Mouse (Mus musculus) ES-E14 (cell line): Measurements from ENCODE around the gene Klc3. TPM values are rescaled to one million over a fixed set of nuclear protein-coding genes. Genes with fewer than 3 reads are reported as not detected.

Experiments
- DNase-seq: peaks from one replicate; pipeline ENCODE4 v3.0.0-alpha.2; 2013; ENCODE audit warnings: low read depth, low spot score
- H3K27ac ChIP-seq: 2 replicates; pipeline ENCODE4 v1.5.1; 2012; ENCODE audit warnings: low read depth, mild to moderate bottlenecking, low read length, moderate library complexity, mixed read lengths; ENCODE audit not compliant: poor library complexity, insufficient read depth, severe bottlenecking
- H3K36me3 ChIP-seq: 2 replicates; pipeline ENCODE4 v1.6.1; 2012; ENCODE audit warnings: mild to moderate bottlenecking, low read length, moderate library complexity, mixed read lengths; ENCODE audit not compliant: control insufficient read depth, poor library complexity, insufficient read depth, severe bottlenecking
- H3K4me1 ChIP-seq, 2 experiments: fragments of 150-350 bp in 1 of 2; sonication (generic) in 1 of 2; 2 replicates each; pipeline ENCODE4 v1.6.1; 2012; ENCODE audit warnings: low read length in 2 of 2, mild to moderate bottlenecking in 1 of 2, mixed read lengths in 1 of 2; ENCODE audit not compliant: control insufficient read depth in 2 of 2, insufficient read depth in 2 of 2, poor library complexity in 1 of 2
- H3K4me3 ChIP-seq, 2 experiments: fragments of 150-350 bp in 1 of 2; sonication (generic) in 1 of 2; 2 replicates each; pipeline ENCODE4 v1.5.1; 2012; ENCODE audit warnings: low read length in 2 of 2, low read depth in 1 of 2, mild to moderate bottlenecking in 1 of 2, mixed read lengths in 1 of 2; ENCODE audit not compliant: insufficient read depth in 1 of 2, poor library complexity in 1 of 2, severe bottlenecking in 1 of 2
- H3K9ac ChIP-seq: 2 replicates; pipeline ENCODE4 v1.6.1; 2012; ENCODE audit warnings: low read depth, mild to moderate bottlenecking, low read length, mixed read lengths; ENCODE audit not compliant: poor library complexity, insufficient read depth, severe bottlenecking
- H3K9me3 ChIP-seq: fragments of 150-350 bp; sonication (generic); 2 replicates; pipeline ENCODE4 v1.6.1; 2012; ENCODE audit warnings: low read depth, mild to moderate bottlenecking, low read length; ENCODE audit not compliant: control insufficient read depth, insufficient read depth
- CHD2 ChIP-seq: IDR thresholded peaks from 2 replicates; pipeline ENCODE4 v1.6.1; 2014; ENCODE audit warnings: mild to moderate bottlenecking, low read depth, low read length, inconsistent platforms
- HCFC1 ChIP-seq: IDR thresholded peaks from 2 replicates; pipeline ENCODE4 v1.6.1; 2012; ENCODE audit warnings: low read length, inconsistent platforms, borderline replicate concordance; ENCODE audit not compliant: insufficient read depth
- MAFK ChIP-seq: IDR thresholded peaks from 2 replicates; pipeline ENCODE4 v1.6.1; 2014; ENCODE audit warnings: mild to moderate bottlenecking, low read depth, low read length, inconsistent platforms; ENCODE audit not compliant: insufficient read depth
- ZC3H11A ChIP-seq: IDR thresholded peaks from 2 replicates; pipeline ENCODE4 v1.6.1; 2012; ENCODE audit warnings: low read depth, mild to moderate bottlenecking, inconsistent platforms, low read length, borderline replicate concordance
- ZNF384 ChIP-seq: IDR thresholded peaks from 2 replicates; pipeline ENCODE4 v1.6.1; 2012; ENCODE audit warnings: low read depth, low read length, inconsistent platforms
- in situ Hi-C, 2 experiments: fragments of 600-800 bp; cut with MboI; formaldehyde crosslinking; loops; one replicate each; pipeline ENCODE4 v1.15.1; 2025; ENCODE audit warnings: low sequenced_read_pairs in 2 of 2, inconsistent platforms in 1 of 2; ENCODE audit not compliant: unreplicated experiment in 2 of 2
- total RNA-seq: library from RNA; depleted of rRNA; stranded (reverse); fragments of 300-350 nt; gene quantifications from 2 replicates; pipeline ENCODE4 v1.2.3, GENCODE M21; 2012

The Klc3 gene
- total RNA-seq, 1 experiment, result 10.1 TPM

GRCm38 (mm10) chr7:19409753-19410152 is 5.8 kb upstream of the Klc3 start:
- Histone ChIP-seq H3K9me3 (no peaks in the 10 kb centered on the region), H3K4me3 (no peak overlapping the region), H3K27ac (no peak overlapping the region), H3K9ac (no peak overlapping the region), H3K36me3 (no peaks in the 10 kb centered on the region), H3K4me1 (peaks cover 0 to 15% of the 10 kb centered on the region in 2 experiments; a peak in 2 of 4 replicates)
- DNase-seq, result no peak
- in situ Hi-C loops, result loop anchor here in 1 of 2 experiments (10.0 kb wide), 1 partner anchor 65 kb away; no protein-coding TSS in a partner anchor
- TF ChIP-seq HCFC1, result no peak
- no peak for TF ChIP-seq CHD2
- no peak for TF ChIP-seq MAFK
- TF ChIP-seq ZC3H11A, result no peak
- TF ChIP-seq ZNF384, result no peak

DNA sequence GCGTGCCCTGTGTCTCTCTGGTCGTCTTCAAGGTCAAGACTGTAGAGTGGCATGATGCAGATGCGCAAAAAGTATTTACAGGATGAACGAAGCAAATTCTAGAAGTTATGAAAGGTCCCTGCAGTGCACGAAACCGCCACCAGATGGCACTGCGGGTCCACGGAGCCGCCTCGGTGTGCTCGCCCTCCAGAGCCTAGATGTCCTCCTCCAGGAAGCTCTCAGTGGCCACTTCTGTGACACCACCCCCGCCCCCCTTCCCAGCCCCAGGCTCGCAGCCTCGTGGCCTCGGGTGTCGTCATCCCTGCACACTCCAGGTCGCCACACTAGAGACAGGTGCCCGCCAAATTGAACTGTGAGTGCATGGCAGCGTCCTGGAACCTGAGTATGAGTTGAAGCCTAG is 1.5 kb upstream of the Klc3 start:
- TF ChIP-seq MAFK (no peak), ZNF384 (no peak), ZC3H11A (peak; percentile 89; the same call in 1 of the 2 replicates)
- H3K36me3 ChIP-seq, result no peaks in the 10 kb centered on the region
- no peak overlapping the region for H3K9ac ChIP-seq
- in situ Hi-C loops, result no loop called here
- no peak overlapping the region for H3K4me3 ChIP-seq
- H3K9me3 ChIP-seq, result no peaks in the 10 kb centered on the region
- peaks cover 4 to 12% of the 10 kb centered on the region in 2 experiments; a peak in 3 of 4 replicates for H3K4me1 ChIP-seq
- peak; percentile 61 for DNase-seq
- no peak overlapping the region for H3K27ac ChIP-seq

DNA sequence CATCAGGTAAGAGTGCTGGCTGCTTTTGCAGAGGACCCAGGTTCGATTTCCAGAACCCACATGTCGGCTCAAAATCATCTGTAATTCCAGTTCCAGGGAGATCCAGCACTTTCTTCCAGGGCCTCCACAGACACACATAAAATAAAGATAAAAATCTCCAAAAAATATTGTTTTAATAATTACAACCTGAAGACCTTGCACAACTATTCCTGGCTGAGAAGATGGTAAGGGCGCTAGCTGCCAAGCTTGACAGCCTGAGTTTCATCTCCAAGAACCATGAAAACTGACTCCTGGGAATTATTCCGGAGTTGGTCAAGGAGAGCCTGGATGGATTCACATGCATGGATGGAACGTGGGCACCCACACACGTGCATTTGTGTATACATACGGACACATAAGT is 572 bp upstream of the Klc3 start, which contains the start of gene Ckm:
Gene Ckm, plus strand, starts transcription at position 301 of the 400 bp plus-strand sequence.
- no peaks in the 10 kb centered on the region for H3K36me3 ChIP-seq
- no peak within 1 kb of the TSS for H3K27ac ChIP-seq
- H3K9ac ChIP-seq, result peak within 1 kb of the TSS; percentile 54
- no peaks in the 10 kb centered on the region for H3K9me3 ChIP-seq
- peak within 1 kb of the TSS; percentile 66 to 91 for H3K4me3 ChIP-seq
- H3K4me1 ChIP-seq, result peaks cover 4 to 10% of the 10 kb centered on the region in 2 experiments; a peak in 3 of 4 replicates
- DNase-seq, result no peak
- TF ChIP-seq CHD2, result no peak
- TF ChIP-seq ZNF384, result no peak
- no peak for TF ChIP-seq MAFK
- TF ChIP-seq ZC3H11A, result no peak
- no peak for TF ChIP-seq HCFC1
- in situ Hi-C loops, result no loop called here

GRCm38 (mm10) chr7:19402535-19403112 is 1.3 kb downstream of the Klc3 start:
- H3K4me3 ChIP-seq, result no peak overlapping the region
- in situ Hi-C loops, result no loop called here

DNA sequence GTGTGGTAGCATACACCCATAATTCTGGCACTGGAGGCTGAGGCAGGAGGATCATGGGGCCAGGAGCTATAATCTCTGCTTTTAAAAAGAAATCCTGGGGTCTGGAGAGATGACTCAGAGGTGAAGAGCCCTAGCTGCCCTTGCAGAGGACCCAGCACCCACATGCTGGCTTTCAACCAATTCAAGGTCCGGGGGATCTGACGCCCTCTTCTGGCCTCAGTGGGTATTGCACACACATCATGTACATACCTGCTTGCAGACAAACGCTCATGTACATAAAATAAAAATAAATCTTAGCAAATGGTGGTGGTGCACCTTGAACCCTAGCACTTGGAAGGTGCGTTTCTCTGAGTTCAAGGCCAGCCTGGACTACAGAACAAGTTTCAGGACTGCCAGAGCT is 3.0 kb downstream of the Klc3 start:
- in situ Hi-C loops, result no loop called here

More at GRCm38 (mm10) chr7:19402535-19403112, 1.3 kb downstream of the Klc3 start:
- no peak for DNase-seq
- H3K27ac ChIP-seq, result no peak overlapping the region
- no peaks in the 10 kb centered on the region; the same call in 1 of the 2 replicates for H3K36me3 ChIP-seq
- H3K9ac ChIP-seq, result no peak overlapping the region
- peaks cover 4 to 14% of the 10 kb centered on the region in 2 experiments; a peak in 3 of 4 replicates for H3K4me1 ChIP-seq
- no peaks in the 10 kb centered on the region for H3K9me3 ChIP-seq
- TF ChIP-seq ZNF384, result no peak

More for the DNA sequence above, 3.0 kb downstream of the Klc3 start:
- no peak for TF ChIP-seq ZC3H11A
- TF ChIP-seq ZNF384, result no peak
- TF ChIP-seq HCFC1, result no peak
- no peak for TF ChIP-seq CHD2
- H3K27ac ChIP-seq, result no peak overlapping the region
- no peak overlapping the region for H3K9ac ChIP-seq
- DNase-seq, result no peak
- peaks cover 4 to 14% of the 10 kb centered on the region in 2 experiments; a peak in 3 of 4 replicates for H3K4me1 ChIP-seq
- H3K9me3 ChIP-seq, result no peaks in the 10 kb centered on the region
- no peak overlapping the region for H3K4me3 ChIP-seq
- peaks cover 7% of the 10 kb centered on the region; the same call in 1 of the 2 replicates for H3K36me3 ChIP-seq
